15 mouse cellular contexts compared by ENCODE assay signal in genomic region chr7:16948923-16949458, GRCm38 (mm10). TPM values are rescaled to one million over a fixed set of nuclear protein-coding genes. Genes with fewer than 3 reads are reported as not detected.
A peak's percentile ranks its signal among the peaks of the same experiment; 100 is the strongest.
DNase-seq lines count a peak whose midpoint lies in the region; ATAC-seq and TF ChIP-seq lines count a peak whose summit lies in the region.
"Had no signal": no experiment of that assay in that cellular context is flagged by ENCODE, and none has a peak within 500 bp of the region (broad histone marks: within the 10 kb centered on the region; RNA-seq: fewer than 3 reads in every experiment).

No protein-coding gene starts in this region.

- no peaks in the 10 kb centered on the region for H3K9me3 ChIP-seq in forebrain, embryonic 13.5 days (replicated peaks)
- H3K9me3 ChIP-seq in forebrain, embryonic 10.5 days = 0 out of 2 replicates have a peak, but pooled peaks cover 3% of the 10 kb centered on the region
- H3K9me3 ChIP-seq in embryonic facial prominence, embryonic 10.5 days = no peaks in the 10 kb centered on the region
- H3K9me3 ChIP-seq in limb, embryonic 15.5 days = no peaks in the 10 kb centered on the region
- H3K9me3 ChIP-seq: heart, embryonic 13.5 days; limb, embryonic 13.5 days had no signal

- peaks cover 65% of the 10 kb centered on the region for H3K4me1 ChIP-seq in forebrain, embryonic 13.5 days
- H3K4me1 ChIP-seq in forebrain, embryonic 10.5 days = peaks cover 60% of the 10 kb centered on the region
- peaks cover 60% of the 10 kb centered on the region for H3K4me1 ChIP-seq in embryonic facial prominence, embryonic 10.5 days
- H3K4me1 ChIP-seq in limb, embryonic 15.5 days = peaks cover 62% of the 10 kb centered on the region

- no peaks in the 10 kb centered on the region for H3K79me2 ChIP-seq in C2C12 (ENCODE audit: control insufficient read depth, insufficient read depth)

- H3K9ac ChIP-seq in forebrain, embryonic 13.5 days = peak overlapping the region; percentile 84
- no peak overlapping the region for H3K9ac ChIP-seq in limb, embryonic 15.5 days

- DNase-seq in forebrain, embryonic 10.5 days (ENCODE audit: extremely low spot score, low spot score) = no peak
- no peak for DNase-seq in embryonic facial prominence, embryonic 10.5 days (ENCODE audit: low spot score)
- no peak for DNase-seq in natural killer cell, adult 2 months (ENCODE audit: low spot score in 2 of 2)
- DNase-seq in right cerebral cortex, postnatal 4 days = no peak
- DNase-seq in thymus, postnatal 4 days = no peak
- DNase-seq: embryo, embryonic 11 days; gastrocnemius, postnatal 10 days; lung, adult 2 months; thymus, postnatal 14 days had no signal

- no peak overlapping the region for H3ac ChIP-seq in C2C12 (ENCODE audit: control insufficient read depth, insufficient read length, low read depth)

- peak overlapping the region; percentile 64 for H3K4me3 ChIP-seq in forebrain, embryonic 13.5 days
- no peak overlapping the region for H3K4me3 ChIP-seq in forebrain, embryonic 10.5 days
- no peak overlapping the region for H3K4me3 ChIP-seq in C2C12 (ENCODE audit: insufficient read depth, poor library complexity, severe bottlenecking)
- peak overlapping the region; percentile 52; the same call in 1 of the 2 replicates for H3K4me3 ChIP-seq in embryonic facial prominence, embryonic 10.5 days
- H3K4me3 ChIP-seq in limb, embryonic 15.5 days = no peak overlapping the region

- TF ChIP-seq CTCF in C2C12 (IDR thresholded peaks at IDR 0.05; ENCODE audit: control insufficient read depth, insufficient read depth, insufficient read length) = no peak

- ATAC-seq in forebrain, embryonic 13.5 days = no peak
- ATAC-seq in limb, embryonic 15.5 days (ENCODE audit: insufficient number of reproducible peaks, low FRiP score, low TSS enrichment, low read depth) = no peak

- no peaks in the 10 kb centered on the region for H3K79me3 ChIP-seq in C2C12 (ENCODE audit: low read depth)

- 62% methylated on average over 8 of the region's 8 CpGs for WGBS in forebrain, embryonic 13.5 days
- WGBS in forebrain, embryonic 10.5 days = 49% methylated on average over 8 of the region's 8 CpGs
- 53% methylated on average over 8 of the region's 8 CpGs for WGBS in embryonic facial prominence, embryonic 10.5 days
- WGBS in limb, embryonic 15.5 days = 61% methylated on average over 8 of the region's 8 CpGs

- peaks cover 44% of the 10 kb centered on the region for H3K27me3 ChIP-seq in forebrain, embryonic 13.5 days
- H3K27me3 ChIP-seq in forebrain, embryonic 10.5 days (ENCODE audit: poor library complexity, severe bottlenecking) = peaks cover 68% of the 10 kb centered on the region
- H3K27me3 ChIP-seq in C2C12 (ENCODE audit: control insufficient read depth, insufficient read depth, insufficient read length) = no peaks in the 10 kb centered on the region
- H3K27me3 ChIP-seq in embryonic facial prominence, embryonic 10.5 days (replicated peaks; ENCODE audit: low read depth, poor library complexity, severe bottlenecking) = peaks cover 67% of the 10 kb centered on the region
- peaks cover 48% of the 10 kb centered on the region for H3K27me3 ChIP-seq in limb, embryonic 15.5 days

- 0 out of 2 replicates have a peak overlapping the region, but pooled peaks have one; percentile 66 for H3K27ac ChIP-seq in forebrain, embryonic 13.5 days
- no peak overlapping the region for H3K27ac ChIP-seq in forebrain, embryonic 10.5 days
- H3K27ac ChIP-seq in embryonic facial prominence, embryonic 10.5 days (replicated peaks) = no peak overlapping the region
- peak overlapping the region; percentile 62 for H3K27ac ChIP-seq in limb, embryonic 15.5 days
- H3K27ac ChIP-seq: kidney, postnatal 0 days had no signal

- no peaks in the 10 kb centered on the region for H3K36me3 ChIP-seq in forebrain, embryonic 13.5 days (ENCODE audit: poor library complexity, severe bottlenecking)
- H3K36me3 ChIP-seq in forebrain, embryonic 10.5 days (replicated peaks) = no peaks in the 10 kb centered on the region
- no peaks in the 10 kb centered on the region for H3K36me3 ChIP-seq in C2C12 (ENCODE audit: control insufficient read depth, insufficient read depth)
- H3K36me3 ChIP-seq in embryonic facial prominence, embryonic 10.5 days (replicated peaks) = no peaks in the 10 kb centered on the region
- no peaks in the 10 kb centered on the region for H3K36me3 ChIP-seq in limb, embryonic 15.5 days
- H3K36me3 ChIP-seq: heart, embryonic 13.5 days; limb, embryonic 13.5 days had no signal

- peak overlapping the region; percentile 86 for H3K4me2 ChIP-seq in forebrain, embryonic 13.5 days
- H3K4me2 ChIP-seq in limb, embryonic 15.5 days = no peak overlapping the region

TF ChIP-seq in C2C12, 6 proteins besides CTCF, POLR2A, EP300 and RAD21:
- no peak for TF ChIP-seq FOSL1 (IDR thresholded peaks at IDR 0.05; ENCODE audit: insufficient read depth, low read length, poor library complexity, severe bottlenecking)
- TF ChIP-seq MYOD1 (IDR thresholded peaks at IDR 0.05; ENCODE audit: control insufficient read depth, insufficient read length, low read depth) = peak; percentile 64
TF ChIP-seq in C2C12: peak in this region for 1.

RNA-seq across cellular contexts. Expression of gene Pnmal2, which starts 4.5 kb away (rescaled TPM):
- 59.5 and 78.0 TPM in 2 replicates for polyA plus RNA-seq in forebrain, embryonic 13.5 days (2015; fragmentation: Nextera tagmentation; extraction: Ambion mirVana)
- polyA plus RNA-seq in forebrain, embryonic 10.5 days (2016; fragmentation: Nextera tagmentation; extraction: Ambion mirVana) = 4.3 and 6.8 TPM in 2 replicates
- polyA plus RNA-seq in C2C12 (2012; fragmentation: generic; extraction: Trizol) = 12.6 TPM
- 2.9 and 4.6 TPM in 2 replicates for polyA plus RNA-seq in embryonic facial prominence, embryonic 10.5 days (2016; fragmentation: Nextera tagmentation; extraction: Ambion mirVana)
- 20.2 and 31.1 TPM in 2 replicates for polyA plus RNA-seq in limb, embryonic 15.5 days (2015; fragmentation: Nextera tagmentation; extraction: Ambion mirVana)

RNA-seq across cellular contexts. Expression of gene Pnmal1, which starts 10.5 kb away (rescaled TPM):
- polyA plus RNA-seq in forebrain, embryonic 13.5 days (2015; fragmentation: Nextera tagmentation; extraction: Ambion mirVana) = 37.0 and 40.8 TPM in 2 replicates
- polyA plus RNA-seq in forebrain, embryonic 10.5 days (2016; fragmentation: Nextera tagmentation; extraction: Ambion mirVana) = 7.3 and 9.3 TPM in 2 replicates
- not detected for polyA plus RNA-seq in C2C12 (2012; fragmentation: generic; extraction: Trizol)
- 3.4 and 4.0 TPM in 2 replicates for polyA plus RNA-seq in embryonic facial prominence, embryonic 10.5 days (2016; fragmentation: Nextera tagmentation; extraction: Ambion mirVana)
- polyA plus RNA-seq in limb, embryonic 15.5 days (2015; fragmentation: Nextera tagmentation; extraction: Ambion mirVana) = 0.33 and 0.50 TPM in 2 replicates
- polyA plus RNA-seq: lung, adult 2 months had no signal

RNA-seq across cellular contexts. Expression of gene Calm3, which starts 25.1 kb away (rescaled TPM):
- 271 and 296 TPM in 2 replicates for polyA plus RNA-seq in forebrain, embryonic 13.5 days (2015; fragmentation: Nextera tagmentation; extraction: Ambion mirVana)
- 156 and 163 TPM in 2 replicates for polyA plus RNA-seq in forebrain, embryonic 10.5 days (2016; fragmentation: Nextera tagmentation; extraction: Ambion mirVana)
- polyA plus RNA-seq in C2C12 (2012; fragmentation: generic; extraction: Trizol) = 365 TPM
- 121 and 126 TPM in 2 replicates for polyA plus RNA-seq in embryonic facial prominence, embryonic 10.5 days (2016; fragmentation: Nextera tagmentation; extraction: Ambion mirVana)
- polyA plus RNA-seq in limb, embryonic 15.5 days (2015; fragmentation: Nextera tagmentation; extraction: Ambion mirVana) = 85.8 and 99.4 TPM in 2 replicates

RNA-seq across cellular contexts. Expression of gene Gm42372, which starts 33.9 kb away (rescaled TPM):
- 2.5 and 3.0 TPM in 2 replicates for polyA plus RNA-seq in forebrain, embryonic 13.5 days (2015; fragmentation: Nextera tagmentation; extraction: Ambion mirVana)
- polyA plus RNA-seq in forebrain, embryonic 10.5 days (2016; fragmentation: Nextera tagmentation; extraction: Ambion mirVana) = 1.2 and 1.4 TPM in 2 replicates
- polyA plus RNA-seq in C2C12 (2012; fragmentation: generic; extraction: Trizol) = not detected
- 0.59 and 0.86 TPM in 2 replicates for polyA plus RNA-seq in embryonic facial prominence, embryonic 10.5 days (2016; fragmentation: Nextera tagmentation; extraction: Ambion mirVana)
- 0.14 and 0.20 TPM in 2 replicates for polyA plus RNA-seq in limb, embryonic 15.5 days (2015; fragmentation: Nextera tagmentation; extraction: Ambion mirVana)

RNA-seq across cellular contexts. Expression of gene Ptgir, which starts 42.7 kb away (rescaled TPM):
- polyA plus RNA-seq in forebrain, embryonic 13.5 days (2015; fragmentation: Nextera tagmentation; extraction: Ambion mirVana) = 0.14 and 0.37 TPM in 2 replicates
- polyA plus RNA-seq in forebrain, embryonic 10.5 days (2016; fragmentation: Nextera tagmentation; extraction: Ambion mirVana) = 0.10 TPM in 2 replicates
- 5.7 TPM for polyA plus RNA-seq in C2C12 (2012; fragmentation: generic; extraction: Trizol)
- 0.52 and 0.64 TPM in 2 replicates for polyA plus RNA-seq in embryonic facial prominence, embryonic 10.5 days (2016; fragmentation: Nextera tagmentation; extraction: Ambion mirVana)
- 4.0 and 5.1 TPM in 2 replicates for polyA plus RNA-seq in limb, embryonic 15.5 days (2015; fragmentation: Nextera tagmentation; extraction: Ambion mirVana)

Comparison
In these comparisons a context has a peak if more than half of its experiments do, and no peak if none do; other contexts are left out.
1. H3K27ac ChIP-seq: peak in forebrain, embryonic 13.5 days (single experiment) and limb, embryonic 15.5 days (single experiment); none in forebrain, embryonic 10.5 days (single experiment) and embryonic facial prominence, embryonic 10.5 days (single experiment).
2. H3K4me3 ChIP-seq: peak in forebrain, embryonic 13.5 days (single experiment) and embryonic facial prominence, embryonic 10.5 days (single experiment); none in forebrain, embryonic 10.5 days (single experiment), C2C12 (single experiment) and limb, embryonic 15.5 days (single experiment).